Mouse (Mus musculus): ENCODE data around the gene Zmynd15. TPM values are rescaled to one million over a fixed set of nuclear protein-coding genes. Genes with fewer than 3 reads are reported as not detected.

Zmynd15 gene
- polyA plus RNA-seq, 1 experiment = 0.19 TPM

- Histone ChIP-seq H3K4me3 (ENCODE audit: insufficient read depth, low read length) (no peak overlapping the region), H3K27ac (ENCODE audit: insufficient read depth, low read length) (no peak overlapping the region), H3K4me1 (ENCODE audit: control insufficient read depth, insufficient read depth, low read length) (no peaks in the 10 kb centered on the region)
- TF ChIP-seq CTCF (IDR thresholded peaks at IDR 0.05; ENCODE audit: borderline replicate concordance, insufficient read depth, low read length) (no peak), POLR2A (IDR thresholded peaks at IDR 0.05; ENCODE audit: low read depth, low read length) (no peak)
Measured at GRCm38 (mm10) chr11:70512709-70513342, 53.6 kb downstream of the Zmynd15 start.

- no peak overlapping the region for H3K27ac ChIP-seq (ENCODE audit: insufficient read depth, low read length)
- H3K4me3 ChIP-seq (ENCODE audit: insufficient read depth, low read length) = no peak overlapping the region
- H3K4me1 ChIP-seq (ENCODE audit: control insufficient read depth, insufficient read depth, low read length) = no peaks in the 10 kb centered on the region
- no peak for TF ChIP-seq POLR2A (IDR thresholded peaks at IDR 0.05; ENCODE audit: low read depth, low read length)
- no peak for TF ChIP-seq CTCF (IDR thresholded peaks at IDR 0.05; ENCODE audit: borderline replicate concordance, insufficient read depth, low read length)
Measured at GRCm38 (mm10) chr11:70513520-70513919, 54.3 kb downstream of the Zmynd15 start.

- Histone ChIP-seq H3K4me1 (ENCODE audit: control insufficient read depth, insufficient read depth, low read length) (no peaks in the 10 kb centered on the region), H3K27ac (ENCODE audit: insufficient read depth, low read length) (no peak within 1 kb of the TSS), H3K4me3 (ENCODE audit: insufficient read depth, low read length) (no peak within 1 kb of the TSS)
- TF ChIP-seq POLR2A (IDR thresholded peaks at IDR 0.05; ENCODE audit: low read depth, low read length) (no peak), CTCF (IDR thresholded peaks at IDR 0.05; ENCODE audit: borderline replicate concordance, insufficient read depth, low read length) (no peak)
Measured at GRCm38 (mm10) chr11:70514288-70514687, 55.1 kb downstream of the Zmynd15 start, which contains the start of gene Vmo1. Gene Vmo1 (minus strand): TSS chr11:70514616.

Other genes with a start within 250 kb of the Zmynd15 start
- gene Slc16a11, start 246.7 kb upstream of the Zmynd15 start, polyA plus RNA-seq (2011; ENCODE audit: insufficient read length, low read depth, missing spikeins) = 2.2 and 4.7 TPM in 2 replicates
- gene Slc16a13, start 238.4 kb upstream of the Zmynd15 start, polyA plus RNA-seq (2011; ENCODE audit: insufficient read length, low read depth, missing spikeins) = 2.7 and 9.3 TPM in 2 replicates
- 0.70 and 2.5 TPM in 2 replicates for gene Bcl6b, start 229.6 kb upstream of the Zmynd15 start, polyA plus RNA-seq (2011; ENCODE audit: insufficient read length, low read depth, missing spikeins)
- 43.2 and 55.3 TPM in 2 replicates for gene 0610010K14Rik, start 221.5 kb upstream of the Zmynd15 start, polyA plus RNA-seq (2011; ENCODE audit: insufficient read length, low read depth, missing spikeins)
- 2.3 and 4.5 TPM in 2 replicates for gene Gm21988, start 219.6 kb upstream of the Zmynd15 start, polyA plus RNA-seq (2011; ENCODE audit: insufficient read length, low read depth, missing spikeins)
- gene Rnasek, start 219.6 kb upstream of the Zmynd15 start, polyA plus RNA-seq (2011; ENCODE audit: insufficient read length, low read depth, missing spikeins) = 159 and 231 TPM in 2 replicates
- 0.32 and 0.35 TPM in 2 replicates for gene Alox12, start 204.1 kb upstream of the Zmynd15 start, polyA plus RNA-seq (2011; ENCODE audit: insufficient read length, low read depth, missing spikeins)
- not detected in 2 replicates for gene Alox12e, start 136.8 kb upstream of the Zmynd15 start, polyA plus RNA-seq (2011; ENCODE audit: insufficient read length, low read depth, missing spikeins)
- not detected in 2 replicates for gene Alox15, start 107.4 kb upstream of the Zmynd15 start, polyA plus RNA-seq (2011; ENCODE audit: insufficient read length, low read depth, missing spikeins)
- 24.3 and 27.5 TPM in 2 replicates for gene Pelp1, start 49.4 kb upstream of the Zmynd15 start, polyA plus RNA-seq (2011; ENCODE audit: insufficient read length, low read depth, missing spikeins)
- gene Arrb2, start 26.8 kb upstream of the Zmynd15 start, polyA plus RNA-seq (2011; ENCODE audit: insufficient read length, low read depth, missing spikeins) = 9.1 and 10.1 TPM in 2 replicates
- gene Med11, start 7.5 kb upstream of the Zmynd15 start, polyA plus RNA-seq (2011; ENCODE audit: insufficient read length, low read depth, missing spikeins) = 14.0 and 14.1 TPM in 2 replicates
- gene Cxcl16, start 551 bp downstream of the Zmynd15 start, polyA plus RNA-seq (2011; ENCODE audit: insufficient read length, low read depth, missing spikeins) = 4.1 and 6.0 TPM in 2 replicates
- not detected in 2 replicates for gene Tm4sf5, start 45.8 kb downstream of the Zmynd15 start, polyA plus RNA-seq (2011; ENCODE audit: insufficient read length, low read depth, missing spikeins)
- gene Vmo1, start 55.2 kb downstream of the Zmynd15 start, polyA plus RNA-seq (2011; ENCODE audit: insufficient read length, low read depth, missing spikeins) = 0.79 TPM in 1 of 2 replicates, not detected in the other
- gene Gltpd2, start 59.8 kb downstream of the Zmynd15 start, polyA plus RNA-seq (2011; ENCODE audit: insufficient read length, low read depth, missing spikeins) = not detected in 2 replicates
- gene Psmb6, start 65.9 kb downstream of the Zmynd15 start, polyA plus RNA-seq (2011; ENCODE audit: insufficient read length, low read depth, missing spikeins) = 162 and 177 TPM in 2 replicates
- gene Gm40193, start 73.5 kb downstream of the Zmynd15 start, polyA plus RNA-seq (2011; ENCODE audit: insufficient read length, low read depth, missing spikeins) = not detected in 2 replicates
- gene Pld2, start 80.6 kb downstream of the Zmynd15 start, polyA plus RNA-seq (2011; ENCODE audit: insufficient read length, low read depth, missing spikeins) = 19.7 and 23.3 TPM in 2 replicates
- 36.2 and 37.0 TPM in 2 replicates for gene Mink1, start 103.4 kb downstream of the Zmynd15 start, polyA plus RNA-seq (2011; ENCODE audit: insufficient read length, low read depth, missing spikeins)
- not detected in 2 replicates for gene 4930544D05Rik, start 156.4 kb downstream of the Zmynd15 start, polyA plus RNA-seq (2011; ENCODE audit: insufficient read length, low read depth, missing spikeins)
- not detected in 2 replicates for gene Chrne, start 159.8 kb downstream of the Zmynd15 start, polyA plus RNA-seq (2011; ENCODE audit: insufficient read length, low read depth, missing spikeins)
- gene Gp1ba, start 179.7 kb downstream of the Zmynd15 start, polyA plus RNA-seq (2011; ENCODE audit: insufficient read length, low read depth, missing spikeins) = not detected in 2 replicates
- gene Rnf167, start 187.8 kb downstream of the Zmynd15 start, polyA plus RNA-seq (2011; ENCODE audit: insufficient read length, low read depth, missing spikeins) = 14.9 and 19.5 TPM in 2 replicates
- gene Slc25a11, start 188.0 kb downstream of the Zmynd15 start, polyA plus RNA-seq (2011; ENCODE audit: insufficient read length, low read depth, missing spikeins) = 75.9 and 81.1 TPM in 2 replicates
- 1,131 and 1,278 TPM in 2 replicates for gene Pfn1, start 195.2 kb downstream of the Zmynd15 start, polyA plus RNA-seq (2011; ENCODE audit: insufficient read length, low read depth, missing spikeins)
- 15.6 and 31.0 TPM in 2 replicates for gene Eno3, start 197.8 kb downstream of the Zmynd15 start, polyA plus RNA-seq (2011; ENCODE audit: insufficient read length, low read depth, missing spikeins)
- 91.1 and 106 TPM in 2 replicates for gene Spag7, start 210.0 kb downstream of the Zmynd15 start, polyA plus RNA-seq (2011; ENCODE audit: insufficient read length, low read depth, missing spikeins)
- gene Camta2, start 228.7 kb downstream of the Zmynd15 start, polyA plus RNA-seq (2011; ENCODE audit: insufficient read length, low read depth, missing spikeins) = 15.3 and 16.4 TPM in 2 replicates
- 1.2 and 2.4 TPM in 2 replicates for gene Inca1, start 240.7 kb downstream of the Zmynd15 start, polyA plus RNA-seq (2011; ENCODE audit: insufficient read length, low read depth, missing spikeins)
- gene Kif1c, start 241.1 kb downstream of the Zmynd15 start, polyA plus RNA-seq (2011; ENCODE audit: insufficient read length, low read depth, missing spikeins) = 88.5 and 112 TPM in 2 replicates